Mouse (Mus musculus): ENCODE results near the gene Tulp4.
"Not testable (repeated sequence)": the region's sequence is repeated elsewhere in the genome, so short reads cannot be mapped to it uniquely, and the experiment has no call there.

DNA sequence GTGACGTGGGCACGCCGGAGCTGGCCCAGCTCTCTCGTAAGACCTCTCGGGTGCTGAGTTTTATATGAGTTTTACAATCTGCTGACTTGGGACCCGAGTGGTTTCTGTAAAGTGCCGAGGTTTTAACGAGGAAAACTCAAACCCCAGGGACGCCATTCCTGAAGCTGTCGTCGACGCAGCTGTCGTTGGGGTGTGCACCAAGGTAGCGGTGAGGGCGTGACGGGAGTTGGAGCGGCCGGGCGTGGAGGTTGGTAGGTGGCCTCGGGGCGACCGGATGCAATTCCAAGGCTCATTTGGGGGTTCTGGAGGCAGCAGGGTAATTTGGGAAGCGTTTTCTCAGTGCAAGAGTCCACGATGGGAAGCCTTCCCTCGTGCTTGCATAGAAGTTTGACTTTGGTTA is 164.6 kb downstream of the Tulp4 start:
- not testable (repeated sequence) for TF ChIP-seq CTCF (IDR thresholded peaks at IDR 0.05; ENCODE audit: insufficient read depth, low read length); POLR2A (IDR thresholded peaks at IDR 0.05; ENCODE audit: borderline replicate concordance, extremely low read depth, low read depth, low read length)

Data from lung, adult 2 months (tissue).